Mouse (Mus musculus) forebrain, embryonic 14.5 days (tissue): ENCODE measurements around the gene Dao. TPM values are rescaled to one million over a fixed set of nuclear protein-coding genes. Genes with fewer than 3 reads are reported as not detected.

ENCODE experiments used
- ATAC-seq: fragments of 200-750 bp; cut with Nextera tagmentation; 2 replicates; pipeline ENCODE4 v1.8.0; 2017; ENCODE audit warnings: mild to moderate bottlenecking, moderate library complexity
- DNase-seq: peaks from one replicate; pipeline ENCODE4 v3.0.0-alpha.2; 2015; ENCODE audit warnings: low spot score
- H3K27ac ChIP-seq: fragments of 300-500 bp; sonication (generic); 2 replicates; pipeline ENCODE4 v1.5.1; 2014; ENCODE audit warnings: low read depth, mild to moderate bottlenecking, control low read depth, low read length, moderate library complexity
- H3K27me3 ChIP-seq: fragments of 300-500 bp; sonication (generic); replicated peaks from 2 replicates; pipeline ENCODE4 v1.6.1; 2014; ENCODE audit warnings: low read length, control low read depth, mixed read lengths; ENCODE audit not compliant: control insufficient read depth, insufficient read depth
- H3K36me3 ChIP-seq: fragments of 300-500 bp; sonication (generic); 2 replicates; pipeline ENCODE4 v1.6.1; 2014; ENCODE audit warnings: low read length, control low read depth; ENCODE audit not compliant: control insufficient read depth, insufficient read depth
- H3K4me1 ChIP-seq: fragments of 300-500 bp; sonication (generic); 2 replicates; pipeline ENCODE4 v1.6.1; 2014; ENCODE audit warnings: antibody characterized with exemption, low read length, control low read depth; ENCODE audit not compliant: control insufficient read depth, insufficient read depth
- H3K4me2 ChIP-seq: fragments of 300-500 bp; sonication (generic); 2 replicates; pipeline ENCODE4 v1.6.1; 2014; ENCODE audit warnings: mild to moderate bottlenecking, control low read depth, low read length
- H3K4me3 ChIP-seq: fragments of 300-500 bp; sonication (generic); 2 replicates; pipeline ENCODE4 v1.5.1; 2014; ENCODE audit warnings: low read depth, low read length, control low read depth
- H3K9ac ChIP-seq: fragments of 300-500 bp; sonication (generic); 2 replicates; pipeline ENCODE4 v1.6.1; 2014; ENCODE audit warnings: mild to moderate bottlenecking, low read length, control low read depth, moderate library complexity
- H3K9me3 ChIP-seq: fragments of 300-500 bp; sonication (generic); replicated peaks from 2 replicates; pipeline ENCODE4 v1.6.1; 2016; ENCODE audit warnings: low read length, control low read depth, mixed read lengths; ENCODE audit not compliant: control insufficient read depth
- WGBS: fragments of 180-500 bp; shearing (Covaris S2); extraction: QIAGEN DNeasy Blood & Tissue Kit; methylation state at CpG from one replicate; pipeline ENCODE4 v1.1.7; 2014; 5-methylcytosine and 5-hydroxymethylcytosine counted together
- polyA plus RNA-seq: library from polyadenylated mRNA; unstranded; fragments of >200 nt; fragmentation: Nextera tagmentation; extraction: Ambion mirVana; gene quantifications from 2 replicates; pipeline ENCODE4 v1.2.1, GENCODE M21; 2014

Dao gene
- polyA plus RNA-seq, 1 experiment from 2014 or later, result not detected

DNA sequence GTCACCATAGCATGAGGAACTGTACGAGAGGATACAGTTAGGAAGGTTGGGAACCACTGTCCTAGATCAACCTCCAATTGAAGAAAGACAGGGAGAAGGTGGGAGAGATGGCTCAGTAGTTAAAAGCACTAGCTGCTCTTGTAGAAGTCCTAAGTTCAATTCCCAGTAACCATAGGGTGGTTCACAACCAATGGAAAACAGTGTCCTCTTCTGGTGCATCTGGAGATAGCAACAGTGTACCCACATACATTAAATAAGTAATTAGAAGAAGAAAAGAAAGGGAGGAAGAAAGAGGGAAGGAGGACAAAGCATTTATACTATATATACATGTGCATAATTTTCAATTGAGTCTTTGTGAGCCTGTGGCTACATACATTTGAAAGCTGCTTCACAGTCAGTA lies 41.6 kb downstream of the Dao start:
- ATAC-seq, result no peak
- H3K9me3 ChIP-seq, result no peaks in the 10 kb centered on the region
- H3K4me2 ChIP-seq, result no peak overlapping the region
- H3K27ac ChIP-seq, result no peak overlapping the region
- no peak overlapping the region for H3K9ac ChIP-seq
- peaks cover 18% of the 10 kb centered on the region for H3K36me3 ChIP-seq
- H3K4me3 ChIP-seq, result no peak overlapping the region
- no peaks in the 10 kb centered on the region for H3K27me3 ChIP-seq
- H3K4me1 ChIP-seq, result no peaks in the 10 kb centered on the region
- 82% methylated on average over 1 of the region's 1 CpGs for WGBS
- DNase-seq, result no peak

DNA sequence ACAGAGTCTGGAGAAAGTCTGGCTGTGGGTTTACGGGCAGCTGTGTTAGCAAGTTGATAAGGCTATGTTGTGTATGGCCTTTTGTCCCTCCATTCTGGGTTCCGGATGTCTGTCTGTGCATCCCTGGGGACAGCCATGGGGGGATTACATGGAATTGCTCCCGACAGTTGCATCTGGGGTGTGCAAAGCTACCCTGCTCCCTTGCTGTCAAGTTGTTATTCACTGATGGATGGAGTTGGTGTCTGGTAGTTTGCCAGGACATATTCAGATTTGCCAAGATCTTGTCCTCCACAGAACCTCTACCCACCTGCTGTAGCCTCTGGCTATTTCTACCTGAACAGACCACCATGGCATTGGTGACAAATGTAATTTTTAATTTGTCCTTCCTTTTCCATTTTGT lies 42.6 kb downstream of the Dao start:
- Histone ChIP-seq H3K9ac (no peak overlapping the region), H3K9me3 (no peaks in the 10 kb centered on the region), H3K27me3 (no peaks in the 10 kb centered on the region), H3K4me2 (no peak overlapping the region), H3K36me3 (peaks cover 18% of the 10 kb centered on the region), H3K27ac (no peak overlapping the region), H3K4me3 (no peak overlapping the region), H3K4me1 (no peaks in the 10 kb centered on the region)
- 81% methylated on average over 3 of the region's 3 CpGs for WGBS
- ATAC-seq, result no peak
- DNase-seq, result no peak

DNA sequence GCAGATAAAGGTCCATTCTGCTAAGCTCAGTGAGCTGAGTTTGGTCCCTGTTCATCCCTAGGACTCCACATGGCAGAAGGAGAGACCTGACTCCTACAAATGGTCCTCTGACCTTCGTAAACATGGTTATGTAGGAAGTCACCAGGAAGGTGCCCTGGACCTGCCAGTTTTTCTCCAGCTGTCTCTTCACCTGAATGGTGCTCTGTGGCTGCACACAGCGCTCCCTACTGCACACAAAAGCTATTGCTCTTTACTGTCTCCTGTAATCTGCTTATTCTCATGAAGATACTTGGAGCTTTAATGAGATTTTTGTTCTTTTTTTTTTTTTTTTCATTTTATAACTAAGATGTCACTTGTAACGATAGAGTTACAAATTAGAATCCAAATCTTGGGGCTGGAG lies 43.1 kb downstream of the Dao start:
- Histone ChIP-seq H3K27ac (no peak overlapping the region), H3K4me1 (no peaks in the 10 kb centered on the region), H3K9me3 (no peaks in the 10 kb centered on the region), H3K4me3 (no peak overlapping the region), H3K27me3 (no peaks in the 10 kb centered on the region), H3K36me3 (peaks cover 18% of the 10 kb centered on the region), H3K4me2 (no peak overlapping the region), H3K9ac (no peak overlapping the region)
- 45% methylated on average over 3 of the region's 3 CpGs for WGBS
- ATAC-seq, result no peak
- no peak for DNase-seq

DNA sequence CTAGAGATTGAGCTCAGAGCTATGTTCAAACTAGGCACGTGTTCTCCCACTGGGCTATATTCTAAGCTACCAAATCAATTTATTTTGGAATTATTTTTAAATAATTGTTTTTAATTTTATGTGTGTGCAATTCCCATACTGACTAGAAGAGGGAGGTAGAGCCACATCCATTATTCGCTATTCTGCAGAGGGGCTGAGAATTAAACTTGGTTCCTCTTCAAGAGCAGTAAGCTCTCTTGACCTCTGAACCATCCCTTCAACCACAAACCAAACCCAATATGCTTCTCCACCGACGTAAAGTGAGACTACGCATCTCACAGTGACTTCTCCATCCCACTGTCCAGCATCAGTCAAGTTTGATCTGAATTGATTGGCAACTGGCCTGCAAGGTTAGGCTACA lies 43.7 kb downstream of the Dao start:
- H3K27me3 ChIP-seq, result no peaks in the 10 kb centered on the region
- no peak overlapping the region for H3K4me2 ChIP-seq
- no peak overlapping the region for H3K9ac ChIP-seq
- no peak overlapping the region for H3K4me3 ChIP-seq
- WGBS, result 90% methylated on average over 5 of the region's 5 CpGs
- no peak for DNase-seq
- no peaks in the 10 kb centered on the region for H3K4me1 ChIP-seq
- ATAC-seq, result no peak
- H3K27ac ChIP-seq, result no peak overlapping the region
- H3K36me3 ChIP-seq, result peaks cover 14% of the 10 kb centered on the region
- H3K9me3 ChIP-seq, result no peaks in the 10 kb centered on the region

DNA sequence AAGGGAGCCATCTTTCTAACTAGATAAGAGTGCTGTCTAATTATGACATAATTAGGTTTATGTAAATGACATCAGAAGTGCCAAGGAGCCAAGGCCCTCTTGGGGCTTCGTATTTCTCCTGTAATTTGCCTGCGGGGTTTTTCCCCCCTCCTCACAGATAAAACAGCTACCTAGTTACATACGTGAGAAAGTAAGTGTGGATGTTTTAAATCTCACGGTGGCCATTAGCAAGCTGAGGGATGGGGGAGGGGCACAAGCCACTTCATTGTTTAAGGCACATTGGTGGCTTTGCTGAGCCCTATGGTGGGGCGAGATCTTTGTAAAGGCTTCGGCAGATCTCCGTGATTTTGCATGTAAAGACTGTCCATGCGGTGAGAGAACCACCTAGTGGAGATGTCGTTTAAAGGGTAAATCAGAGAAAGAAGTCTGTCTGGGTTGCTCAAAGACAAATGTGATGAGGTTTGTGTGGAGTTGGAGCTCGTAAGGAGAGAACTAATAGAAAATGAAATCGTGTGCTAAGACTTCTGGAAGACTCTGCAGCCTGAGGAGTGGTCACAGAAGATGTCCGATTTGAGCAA lies 45.3 kb downstream of the Dao start:
- 49% methylated on average over 12 of the region's 12 CpGs for WGBS
- no peak overlapping the region for H3K4me2 ChIP-seq
- H3K4me1 ChIP-seq, result no peaks in the 10 kb centered on the region
- DNase-seq, result no peak
- ATAC-seq, result no peak
- no peak overlapping the region for H3K27ac ChIP-seq
- H3K4me3 ChIP-seq, result no peak overlapping the region
- H3K9me3 ChIP-seq, result no peaks in the 10 kb centered on the region
- H3K36me3 ChIP-seq, result peaks cover 16% of the 10 kb centered on the region; the same call in 1 of the 2 replicates
- H3K9ac ChIP-seq, result no peak overlapping the region
- H3K27me3 ChIP-seq, result no peaks in the 10 kb centered on the region

DNA sequence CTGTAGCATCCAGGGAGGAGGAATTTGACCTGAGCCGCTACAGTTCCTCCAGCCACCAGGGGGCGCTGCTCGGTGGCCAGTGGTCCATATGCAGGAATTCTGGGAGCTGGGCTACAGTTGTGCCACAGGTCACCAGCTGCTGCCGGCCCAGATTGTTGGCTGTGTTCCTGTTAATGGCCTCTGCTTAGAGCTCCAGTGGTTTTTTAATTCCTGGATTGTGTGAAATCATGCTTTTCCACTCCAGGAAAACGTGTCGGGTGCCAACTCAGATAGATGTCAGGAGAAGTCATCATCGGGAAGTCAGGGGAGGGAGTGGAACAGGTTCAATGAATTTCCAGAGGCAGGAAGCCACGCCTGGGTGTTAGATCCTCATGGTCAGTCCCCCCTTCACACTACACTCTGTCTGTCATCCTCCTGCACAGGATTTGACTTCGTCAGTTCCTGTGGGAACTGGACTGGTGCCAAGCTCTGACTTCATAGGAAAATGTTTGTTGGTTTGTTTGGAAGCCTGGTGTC lies 48.8 kb downstream of the Dao start:
- Histone ChIP-seq H3K4me3 (no peak overlapping the region), H3K4me1 (no peaks in the 10 kb centered on the region), H3K27me3 (no peaks in the 10 kb centered on the region), H3K9me3 (no peaks in the 10 kb centered on the region), H3K36me3 (peaks cover 16% of the 10 kb centered on the region; the same call in 1 of the 2 replicates), H3K9ac (no peak overlapping the region), H3K4me2 (peak overlapping the region; percentile 21; the same call in 1 of the 2 replicates), H3K27ac (no peak overlapping the region)
- 33% methylated on average over 9 of the region's 9 CpGs for WGBS
- DNase-seq (peak; percentile 58), ATAC-seq (no peak)

DNA sequence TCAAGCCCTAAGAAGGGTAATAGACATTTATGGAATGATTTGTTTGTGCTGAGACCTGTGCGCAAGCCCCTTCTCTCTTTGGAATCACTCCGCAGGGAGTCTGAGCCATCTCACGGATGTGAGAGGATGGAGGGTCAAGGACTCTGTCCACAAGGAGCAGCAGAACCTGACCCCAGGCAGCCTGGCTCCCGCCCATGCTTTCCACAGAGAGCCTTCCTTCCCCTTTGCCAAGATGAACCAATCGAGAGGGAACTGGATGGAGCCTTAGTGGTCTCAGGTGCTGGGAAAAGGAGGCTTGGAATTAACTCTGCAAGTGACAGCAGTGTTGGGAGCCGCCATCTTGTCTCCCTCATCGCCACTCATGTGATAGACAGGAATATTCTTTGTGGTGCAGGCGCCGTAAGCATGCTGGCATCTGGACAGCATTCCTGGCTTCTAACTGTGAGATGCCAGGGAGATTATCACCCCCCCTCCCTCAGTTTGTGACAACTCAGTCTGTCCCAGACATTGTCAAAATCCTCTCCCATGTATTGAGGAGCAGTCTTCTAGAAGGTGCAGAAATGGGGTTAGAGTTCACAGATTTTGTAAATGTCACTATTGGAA lies 53.7 kb downstream of the Dao start:
- Histone ChIP-seq H3K27me3 (no peaks in the 10 kb centered on the region), H3K27ac (no peak overlapping the region), H3K9ac (no peak overlapping the region), H3K4me2 (no peak overlapping the region), H3K4me3 (no peak overlapping the region), H3K36me3 (peaks cover 22% of the 10 kb centered on the region), H3K4me1 (no peaks in the 10 kb centered on the region), H3K9me3 (no peaks in the 10 kb centered on the region)
- peak; percentile 42; the same call in 1 of the 2 replicates for ATAC-seq
- peak; percentile 65 for DNase-seq
- 72% methylated on average over 9 of the region's 9 CpGs for WGBS

DNA sequence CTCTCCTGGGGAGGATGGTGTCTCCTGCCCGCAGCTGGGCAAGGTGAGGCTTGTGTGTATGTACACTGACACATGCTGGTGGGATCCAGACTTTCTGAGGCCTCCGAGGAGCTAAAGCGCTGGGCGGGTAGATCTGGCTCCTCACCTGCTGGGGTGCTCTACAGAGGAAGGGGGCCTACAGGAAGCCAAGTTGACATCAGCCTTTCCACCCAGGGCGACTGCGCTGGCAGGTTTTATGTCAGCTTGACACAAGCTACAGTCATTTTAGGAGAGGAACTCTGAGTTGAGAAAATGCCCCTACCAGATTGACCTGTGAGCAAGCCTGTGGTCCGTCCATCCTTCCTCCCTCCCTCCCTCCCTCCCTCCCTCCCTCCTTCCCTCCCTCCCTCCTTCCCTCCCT lies 58.2 kb downstream of the Dao start:
- H3K4me1 ChIP-seq, result peaks cover 4% of the 10 kb centered on the region; the same call in 1 of the 2 replicates
- H3K4me3 ChIP-seq, result no peak overlapping the region
- H3K27ac ChIP-seq, result no peak overlapping the region
- no peak overlapping the region for H3K9ac ChIP-seq
- H3K4me2 ChIP-seq, result no peak overlapping the region
- no peak for ATAC-seq
- DNase-seq, result no peak
- H3K36me3 ChIP-seq, result peaks cover 18% of the 10 kb centered on the region
- 63% methylated on average over 7 of the region's 7 CpGs for WGBS
- H3K9me3 ChIP-seq, result no peaks in the 10 kb centered on the region
- no peaks in the 10 kb centered on the region for H3K27me3 ChIP-seq

DNA sequence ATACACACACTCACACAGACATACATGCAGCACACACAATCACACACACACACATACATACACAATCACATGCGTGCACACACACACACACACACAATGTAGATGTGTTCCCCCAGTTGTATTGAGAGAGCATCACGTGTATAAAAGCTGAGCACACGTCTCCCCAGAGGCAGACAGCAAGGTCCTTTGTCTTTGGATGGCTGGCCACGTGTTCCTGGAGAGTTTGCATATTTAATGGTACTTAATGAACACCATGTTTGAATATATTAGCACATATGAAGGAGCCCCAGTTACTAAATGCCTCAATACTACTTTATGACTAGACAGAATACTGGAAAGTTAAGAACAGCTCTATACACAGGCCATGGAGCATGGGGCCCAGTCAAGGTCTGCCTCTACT lies 60.5 kb downstream of the Dao start:
- no peak overlapping the region for H3K27ac ChIP-seq
- H3K9me3 ChIP-seq, result no peaks in the 10 kb centered on the region
- no peaks in the 10 kb centered on the region for H3K27me3 ChIP-seq
- H3K4me3 ChIP-seq, result no peak overlapping the region
- 53% methylated on average over 4 of the region's 4 CpGs for WGBS
- ATAC-seq (peak; percentile 72), DNase-seq (peak; percentile 49)
- peaks cover 18% of the 10 kb centered on the region for H3K36me3 ChIP-seq
- no peak overlapping the region for H3K4me2 ChIP-seq
- no peak overlapping the region for H3K9ac ChIP-seq
- peaks cover 4% of the 10 kb centered on the region; the same call in 1 of the 2 replicates for H3K4me1 ChIP-seq
